8 mouse cellular contexts compared by ENCODE assay signal in the genomic region with DNA sequence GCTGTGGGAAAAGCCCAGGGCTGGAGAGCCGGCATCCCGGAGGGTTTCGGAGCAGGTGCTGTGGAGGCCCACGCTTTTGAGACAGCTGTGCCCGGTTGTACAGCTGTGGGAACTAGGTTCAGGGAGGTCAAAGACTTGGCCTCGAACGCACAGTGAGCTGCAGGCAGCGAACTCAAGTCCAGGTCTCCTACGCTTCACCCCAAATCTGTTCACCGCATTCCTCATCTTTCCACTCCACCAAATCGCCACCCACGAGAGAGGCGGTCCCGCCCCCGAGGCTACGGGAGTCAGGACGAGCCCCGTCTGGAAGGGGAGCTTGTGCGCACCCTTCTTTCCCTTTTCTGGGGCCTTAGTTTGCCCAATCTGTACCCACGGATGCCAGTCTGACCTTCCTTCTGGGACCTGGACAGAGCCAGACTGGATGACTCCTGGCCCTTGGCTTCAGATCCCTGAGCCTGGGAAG. TPM values are rescaled to one million over a fixed set of nuclear protein-coding genes. Genes with fewer than 3 reads are reported as not detected.
DNase-seq lines count a peak whose midpoint lies in the region; ATAC-seq and TF ChIP-seq lines count a peak whose summit lies in the region.

No protein-coding gene starts in this region.

- TF ChIP-seq CTCF in layer of hippocampus, adult 2 months (conservative IDR thresholded peaks at IDR 0.05): no peak

- ATAC-seq in hindbrain, embryonic 12.5 days (ENCODE audit: low FRiP score): no peak; the same call in 1 of the 2 replicates
- peak; percentile 50 for ATAC-seq in liver, embryonic 13.5 days (ENCODE audit: low read depth)

- TF ChIP-seq POLR2A in myocyte (IDR thresholded peaks at IDR 0.05; ENCODE audit: insufficient read length, low read depth): no peak

- H3K27me3 ChIP-seq in hindbrain, embryonic 12.5 days: no peaks in the 10 kb centered on the region
- no peaks in the 10 kb centered on the region for H3K27me3 ChIP-seq in liver, embryonic 13.5 days
- H3K27me3 ChIP-seq in myocyte (ENCODE audit: control insufficient read depth, insufficient read depth, insufficient read length): no peaks in the 10 kb centered on the region

- no peaks in the 10 kb centered on the region for H3K9me3 ChIP-seq in hindbrain, embryonic 12.5 days (replicated peaks)
- H3K9me3 ChIP-seq in liver, embryonic 13.5 days (replicated peaks): no peaks in the 10 kb centered on the region

- peak; percentile 50 to 60 for DNase-seq in layer of hippocampus, adult 2 months (ENCODE audit: low spot score in 2 of 2)
- no peak for DNase-seq in layer of hippocampus, postnatal 10 days (ENCODE audit: low spot score in 2 of 2)
- DNase-seq in MEL-GATA-1-ER (ENCODE audit: extremely low read depth, low read depth): peak; percentile 11
- peak; percentile 55 for DNase-seq in embryo, embryonic 9.5 days (ENCODE audit: extremely low spot score)
- DNase-seq in liver, embryonic 13.5 days: no peak
- no peak for DNase-seq in thymus, postnatal 36 days

- H3K4me1 ChIP-seq in hindbrain, embryonic 12.5 days: peaks cover 18% of the 10 kb centered on the region
- peaks cover 34% of the 10 kb centered on the region for H3K4me1 ChIP-seq in liver, embryonic 13.5 days (replicated peaks)

- 1% methylated on average over 20 of the region's 20 CpGs for WGBS in hindbrain, embryonic 12.5 days
- under 1% methylated on average over 20 of the region's 20 CpGs for WGBS in liver, embryonic 13.5 days (ENCODE audit: insufficient replicate concordance)

- H3K79me2 ChIP-seq in myocyte (ENCODE audit: control insufficient read depth, insufficient read depth): peaks cover 65% of the 10 kb centered on the region

- H3K9ac ChIP-seq in hindbrain, embryonic 12.5 days: peak overlapping the region; percentile 85
- peak overlapping the region; percentile 86 for H3K9ac ChIP-seq in liver, embryonic 13.5 days

- 0 out of 2 replicates have a peak, but pooled peaks cover 11% of the 10 kb centered on the region for H3K36me3 ChIP-seq in hindbrain, embryonic 12.5 days
- H3K36me3 ChIP-seq in liver, embryonic 13.5 days: peaks cover 9% of the 10 kb centered on the region
- H3K36me3 ChIP-seq in myocyte (ENCODE audit: control insufficient read depth, insufficient read depth): peaks cover 5% of the 10 kb centered on the region

- peak overlapping the region; percentile 62 for H3K4me2 ChIP-seq in hindbrain, embryonic 12.5 days (replicated peaks)
- peak overlapping the region; percentile 98 for H3K4me2 ChIP-seq in liver, embryonic 13.5 days
- H3K4me2 ChIP-seq in myocyte (ENCODE audit: low read depth): peak overlapping the region; percentile 97

- peak overlapping the region; percentile 96 for H3K27ac ChIP-seq in layer of hippocampus, adult 2 months
- H3K27ac ChIP-seq in hindbrain, embryonic 12.5 days: peak overlapping the region; percentile 91
- peak overlapping the region; percentile 85 for H3K27ac ChIP-seq in liver, embryonic 13.5 days

- H3K4me3 ChIP-seq in layer of hippocampus, adult 2 months: peak overlapping the region; percentile 100
- H3K4me3 ChIP-seq in hindbrain, embryonic 12.5 days: peak overlapping the region; percentile 76
- H3K4me3 ChIP-seq in liver, embryonic 13.5 days (replicated peaks): peak overlapping the region; percentile 88
- H3K4me3 ChIP-seq in myocyte: peak overlapping the region; percentile 98

- H3ac ChIP-seq in myocyte (ENCODE audit: control insufficient read depth, insufficient read length): peak overlapping the region; percentile 39

TF ChIP-seq in myocyte, 11 proteins besides CTCF, POLR2A, EP300 and RAD21:
- TF ChIP-seq CEBPB (IDR thresholded peaks at IDR 0.05; ENCODE audit: insufficient read depth, poor library complexity, severe bottlenecking): no peak
- TF ChIP-seq REST (IDR thresholded peaks at IDR 0.05; ENCODE audit: insufficient read depth, insufficient read length): no peak
- no peak for TF ChIP-seq TCF3 (IDR thresholded peaks at IDR 0.05; ENCODE audit: insufficient read length, low read depth)
- no peak for TF ChIP-seq SRF (IDR thresholded peaks at IDR 0.05; ENCODE audit: control insufficient read depth, insufficient read length, low read depth)
- no peak for TF ChIP-seq MAX (IDR thresholded peaks at IDR 0.05; ENCODE audit: low read depth)
- peak in 2 of 3 experiments; percentile 7 to 61 for TF ChIP-seq MYOG (IDR thresholded peaks at IDR 0.05; ENCODE audit: control insufficient read depth in 1 of 3, insufficient read depth in 1 of 3, insufficient read length in 2 of 3, low read depth in 2 of 3)
- no peak for TF ChIP-seq USF1 (IDR thresholded peaks at IDR 0.05; ENCODE audit: low read depth)
- peak in 2 of 3 experiments; percentile 59 to 67 for TF ChIP-seq MYOD1 (IDR thresholded peaks at IDR 0.05; ENCODE audit: control insufficient read depth in 1 of 3, insufficient read length in 2 of 3, low read depth in 2 of 3)
- TF ChIP-seq TCF12 (IDR thresholded peaks at IDR 0.05; ENCODE audit: insufficient read depth, poor library complexity, severe bottlenecking): no peak
- no peak for TF ChIP-seq POLR2AphosphoS2 (IDR thresholded peaks at IDR 0.05; ENCODE audit: insufficient read length, low read depth)
- no peak for TF ChIP-seq E2F4 (IDR thresholded peaks at IDR 0.05; ENCODE audit: insufficient read depth)

RNA-seq across cellular contexts. Expression of a gene that starts 0.4 kb away (rescaled TPM):
- 10 to 100 TPM; 26.6 to 29.1 TPM for total RNA-seq in layer of hippocampus, adult 2 months (2021)
- total RNA-seq in layer of hippocampus, postnatal 10 days (2021): 10 to 100 TPM; 22.2 to 24.0 TPM
- 38.5 and 43.0 TPM in 2 replicates for polyA plus RNA-seq in hindbrain, embryonic 12.5 days (2016; fragmentation: Nextera tagmentation; extraction: Ambion mirVana)
- polyA plus RNA-seq in liver, embryonic 13.5 days (2015; fragmentation: Nextera tagmentation; extraction: Ambion mirVana): 7.3 and 9.1 TPM in 2 replicates
- polyA plus RNA-seq in myocyte (2012; fragmentation: generic; extraction: Trizol): 47.2 TPM

RNA-seq across cellular contexts. Expression of a gene that starts 36.4 kb away (rescaled TPM):
- total RNA-seq in layer of hippocampus, adult 2 months (2021): 1 to 10 TPM; 2.1 to 2.3 TPM
- total RNA-seq in layer of hippocampus, postnatal 10 days (2021): 10 to 100 TPM; 11.3 to 17.0 TPM
- 0.81 and 1.2 TPM in 2 replicates for polyA plus RNA-seq in hindbrain, embryonic 12.5 days (2016; fragmentation: Nextera tagmentation; extraction: Ambion mirVana)
- 0.05 TPM in 2 replicates for polyA plus RNA-seq in liver, embryonic 13.5 days (2015; fragmentation: Nextera tagmentation; extraction: Ambion mirVana)
- 0.62 TPM for polyA plus RNA-seq in myocyte (2012; fragmentation: generic; extraction: Trizol)

RNA-seq across cellular contexts. Expression of a gene that starts 42.7 kb away (rescaled TPM):
- 100 to 1,000 TPM in 1 of 2 experiments, 10 to 100 TPM in 1; 97.6 to 117 TPM for total RNA-seq in layer of hippocampus, adult 2 months (2021)
- total RNA-seq in layer of hippocampus, postnatal 10 days (2021): 100 to 1,000 TPM; 108 to 126 TPM
- polyA plus RNA-seq in hindbrain, embryonic 12.5 days (2016; fragmentation: Nextera tagmentation; extraction: Ambion mirVana): 114 and 116 TPM in 2 replicates
- polyA plus RNA-seq in liver, embryonic 13.5 days (2015; fragmentation: Nextera tagmentation; extraction: Ambion mirVana): 8.7 TPM in 2 replicates
- 37.8 TPM for polyA plus RNA-seq in myocyte (2012; fragmentation: generic; extraction: Trizol)

RNA-seq across cellular contexts. Expression of a gene that starts 52.9 kb away (rescaled TPM):
- total RNA-seq in layer of hippocampus, adult 2 months (2021): 10 to 100 TPM; 87.1 to 97.1 TPM
- 10 to 100 TPM; 47.0 to 52.9 TPM for total RNA-seq in layer of hippocampus, postnatal 10 days (2021)
- polyA plus RNA-seq in hindbrain, embryonic 12.5 days (2016; fragmentation: Nextera tagmentation; extraction: Ambion mirVana): 0.73 and 1.2 TPM in 2 replicates
- polyA plus RNA-seq in liver, embryonic 13.5 days (2015; fragmentation: Nextera tagmentation; extraction: Ambion mirVana): 0.15 and 0.18 TPM in 2 replicates
- polyA plus RNA-seq in myocyte (2012; fragmentation: generic; extraction: Trizol): 5.8 TPM

Comparison
In these comparisons a context has a peak if more than half of its experiments do, and no peak if none do; other contexts are left out.
1. DNase-seq: peak in layer of hippocampus, adult 2 months (2 of 2), MEL-GATA-1-ER (single experiment) and embryo, embryonic 9.5 days (single experiment); none in layer of hippocampus, postnatal 10 days (0 of 2), liver, embryonic 13.5 days (single experiment) and thymus, postnatal 36 days (0 of 2).
2. Peak in every context shown above with its lines, with median percentiles within 50 percentile points of each other: H3K27ac ChIP-seq, H3K4me3 ChIP-seq and H3K4me2 ChIP-seq.